17 mouse cellular contexts compared by ENCODE assay signal in genomic region chr16:28089489-28090134, GRCm38 (mm10).
DNase-seq lines count a peak whose midpoint lies in the region; ATAC-seq and TF ChIP-seq lines count a peak whose summit lies in the region.
"Had no signal": no experiment of that assay in that cellular context is flagged by ENCODE, and none has a peak within 500 bp of the region (broad histone marks: within the 10 kb centered on the region; RNA-seq: fewer than 3 reads in every experiment).

No protein-coding gene starts in this region.

- no peaks in the 10 kb centered on the region for H3K27me3 ChIP-seq in forebrain, embryonic 13.5 days
- H3K27me3 ChIP-seq in forebrain, embryonic 10.5 days (ENCODE audit: poor library complexity, severe bottlenecking) = no peaks in the 10 kb centered on the region
- no peaks in the 10 kb centered on the region for H3K27me3 ChIP-seq in midbrain, embryonic 14.5 days (ENCODE audit: control insufficient read depth, insufficient read depth, low read length)
- no peaks in the 10 kb centered on the region for H3K27me3 ChIP-seq in midbrain, embryonic 10.5 days (ENCODE audit: low read depth, poor library complexity, severe bottlenecking)
- H3K27me3 ChIP-seq in forebrain, postnatal 0 days (ENCODE audit: insufficient read depth, low read length) = no peaks in the 10 kb centered on the region
- no peaks in the 10 kb centered on the region for H3K27me3 ChIP-seq in limb, embryonic 10.5 days (ENCODE audit: low read depth, poor library complexity, severe bottlenecking)
- H3K27me3 ChIP-seq: embryonic facial prominence, embryonic 12.5 days; heart, embryonic 12.5 days; limb, embryonic 12.5 days had no signal

- no peak overlapping the region for H3K9ac ChIP-seq in forebrain, embryonic 13.5 days
- no peak overlapping the region for H3K9ac ChIP-seq in midbrain, embryonic 14.5 days (replicated peaks; ENCODE audit: low read length)
- no peak overlapping the region for H3K9ac ChIP-seq in forebrain, postnatal 0 days
- H3K9ac ChIP-seq: embryonic facial prominence, embryonic 12.5 days; heart, embryonic 12.5 days; limb, embryonic 12.5 days had no signal

- 0 out of 2 replicates have a peak, but pooled peaks cover 4% of the 10 kb centered on the region for H3K9me3 ChIP-seq in forebrain, embryonic 13.5 days (replicated peaks)
- no peaks in the 10 kb centered on the region for H3K9me3 ChIP-seq in forebrain, embryonic 10.5 days
- H3K9me3 ChIP-seq in midbrain, embryonic 14.5 days (ENCODE audit: control insufficient read depth, low read length) = no peaks in the 10 kb centered on the region
- H3K9me3 ChIP-seq in midbrain, embryonic 10.5 days (replicated peaks) = no peaks in the 10 kb centered on the region
- no peaks in the 10 kb centered on the region for H3K9me3 ChIP-seq in forebrain, postnatal 0 days (ENCODE audit: low read length)
- H3K9me3 ChIP-seq in limb, embryonic 10.5 days (replicated peaks) = no peaks in the 10 kb centered on the region
- H3K9me3 ChIP-seq: embryonic facial prominence, embryonic 12.5 days; heart, embryonic 12.5 days; limb, embryonic 12.5 days had no signal

- 20% methylated on average over 6 of the region's 6 CpGs for WGBS in forebrain, embryonic 13.5 days
- WGBS in forebrain, embryonic 10.5 days = 51% methylated on average over 6 of the region's 6 CpGs
- 46% methylated on average over 6 of the region's 6 CpGs for WGBS in midbrain, embryonic 14.5 days
- WGBS in midbrain, embryonic 10.5 days = 58% methylated on average over 6 of the region's 6 CpGs
- WGBS in forebrain, postnatal 0 days = 13% methylated on average over 6 of the region's 6 CpGs
- 72% methylated on average over 6 of the region's 6 CpGs for WGBS in limb, embryonic 10.5 days

- H3K4me3 ChIP-seq in forebrain, embryonic 13.5 days = no peak overlapping the region
- no peak overlapping the region for H3K4me3 ChIP-seq in forebrain, embryonic 10.5 days
- H3K4me3 ChIP-seq in midbrain, embryonic 14.5 days (replicated peaks; ENCODE audit: low read depth, low read length) = no peak overlapping the region
- H3K4me3 ChIP-seq in midbrain, embryonic 10.5 days = no peak overlapping the region
- H3K4me3 ChIP-seq in forebrain, postnatal 0 days (ENCODE audit: low read depth, low read length) = no peak overlapping the region
- no peak overlapping the region for H3K4me3 ChIP-seq in limb, embryonic 10.5 days
- H3K4me3 ChIP-seq: embryonic facial prominence, embryonic 12.5 days; heart, embryonic 12.5 days; limb, embryonic 12.5 days had no signal

- no peak overlapping the region for H3K4me2 ChIP-seq in forebrain, embryonic 13.5 days
- H3K4me2 ChIP-seq in midbrain, embryonic 14.5 days (ENCODE audit: low read length) = no peak overlapping the region
- H3K4me2 ChIP-seq in forebrain, postnatal 0 days (ENCODE audit: low read depth) = no peak overlapping the region
- H3K4me2 ChIP-seq: embryonic facial prominence, embryonic 12.5 days; heart, embryonic 12.5 days; limb, embryonic 12.5 days had no signal

- H3K4me1 ChIP-seq in forebrain, embryonic 13.5 days = peaks cover 10% of the 10 kb centered on the region
- peaks cover 6% of the 10 kb centered on the region; the same call in 1 of the 2 replicates for H3K4me1 ChIP-seq in forebrain, embryonic 10.5 days
- H3K4me1 ChIP-seq in midbrain, embryonic 14.5 days (ENCODE audit: control insufficient read depth, insufficient read depth, low read length) = no peaks in the 10 kb centered on the region
- no peaks in the 10 kb centered on the region for H3K4me1 ChIP-seq in midbrain, embryonic 10.5 days
- no peaks in the 10 kb centered on the region for H3K4me1 ChIP-seq in forebrain, postnatal 0 days (ENCODE audit: insufficient read depth)
- H3K4me1 ChIP-seq in limb, embryonic 10.5 days = no peaks in the 10 kb centered on the region
- H3K4me1 ChIP-seq: embryonic facial prominence, embryonic 12.5 days; heart, embryonic 12.5 days; limb, embryonic 12.5 days had no signal

- no peak overlapping the region; the same call in 1 of the 2 replicates for H3K27ac ChIP-seq in forebrain, embryonic 13.5 days
- H3K27ac ChIP-seq in forebrain, embryonic 10.5 days = no peak overlapping the region
- peak overlapping the region; percentile 3 for H3K27ac ChIP-seq in midbrain, embryonic 14.5 days (replicated peaks; ENCODE audit: low read depth, low read length)
- no peak overlapping the region for H3K27ac ChIP-seq in midbrain, embryonic 10.5 days (replicated peaks)
- no peak overlapping the region for H3K27ac ChIP-seq in forebrain, postnatal 0 days (ENCODE audit: low read depth, low read length)
- H3K27ac ChIP-seq in limb, embryonic 10.5 days = no peak overlapping the region
- H3K27ac ChIP-seq: embryonic facial prominence, embryonic 12.5 days; limb, embryonic 12.5 days had no signal

- no peak for DNase-seq in forebrain, embryonic 10.5 days (ENCODE audit: extremely low spot score, low spot score)
- peak; percentile 37 for DNase-seq in midbrain, embryonic 14.5 days
- no peak for DNase-seq in midbrain, embryonic 10.5 days (ENCODE audit: low spot score)
- DNase-seq in forebrain, postnatal 0 days = peak; percentile 30
- peak; percentile 18 for DNase-seq in telencephalon, adult 2 months (ENCODE audit: low read depth, low spot score)
- DNase-seq in limb, embryonic 10.5 days (ENCODE audit: low spot score) = no peak
- DNase-seq in kidney, adult 18-20 months = no peak
- DNase-seq: adrenal gland, postnatal 14 days; cerebellum, postnatal 25 days; gastrocnemius, postnatal 25 days; heart, postnatal 4 days; kidney, adult 8-10 months; thymus, postnatal 25 days had no signal

- no peak for TF ChIP-seq CTCF in forebrain, postnatal 0 days (IDR thresholded peaks at IDR 0.05; ENCODE audit: low read depth)

- H3K36me3 ChIP-seq in forebrain, embryonic 13.5 days (ENCODE audit: poor library complexity, severe bottlenecking) = no peaks in the 10 kb centered on the region
- H3K36me3 ChIP-seq in forebrain, embryonic 10.5 days (replicated peaks) = no peaks in the 10 kb centered on the region
- no peaks in the 10 kb centered on the region for H3K36me3 ChIP-seq in midbrain, embryonic 14.5 days (ENCODE audit: control insufficient read depth, insufficient read depth, low read length)
- no peaks in the 10 kb centered on the region for H3K36me3 ChIP-seq in midbrain, embryonic 10.5 days
- no peaks in the 10 kb centered on the region for H3K36me3 ChIP-seq in forebrain, postnatal 0 days (ENCODE audit: insufficient read depth)
- no peaks in the 10 kb centered on the region for H3K36me3 ChIP-seq in limb, embryonic 10.5 days
- H3K36me3 ChIP-seq: embryonic facial prominence, embryonic 12.5 days; heart, embryonic 12.5 days; limb, embryonic 12.5 days had no signal

- ATAC-seq in forebrain, embryonic 13.5 days = peak; percentile 72
- ATAC-seq in midbrain, embryonic 14.5 days (ENCODE audit: low FRiP score, low TSS enrichment) = no peak; the same call in 1 of the 2 replicates
- ATAC-seq in forebrain, postnatal 0 days = peak; percentile 68

Comparison
In these comparisons a context has a peak if more than half of its experiments do, and no peak if none do; other contexts are left out.
1. DNase-seq: peak in midbrain, embryonic 14.5 days (single experiment), forebrain, postnatal 0 days (single experiment) and telencephalon, adult 2 months (single experiment); none in forebrain, embryonic 10.5 days (single experiment), midbrain, embryonic 10.5 days (single experiment), limb, embryonic 10.5 days (single experiment) and kidney, adult 18-20 months (single experiment).